Mouse (Mus musculus) WW6 (cell line): Measurements from ENCODE around the gene Wipf2.
"Not testable (repeated sequence)": the region's sequence is repeated elsewhere in the genome, so short reads cannot be mapped to it uniquely, and the experiment has no call there.

ENCODE experiments used
- DNase-seq: peaks from one replicate; pipeline ENCODE4 v3.0.0-alpha.2; 2013; ENCODE audit warnings: low read depth, low spot score

The Wipf2 gene

DNA sequence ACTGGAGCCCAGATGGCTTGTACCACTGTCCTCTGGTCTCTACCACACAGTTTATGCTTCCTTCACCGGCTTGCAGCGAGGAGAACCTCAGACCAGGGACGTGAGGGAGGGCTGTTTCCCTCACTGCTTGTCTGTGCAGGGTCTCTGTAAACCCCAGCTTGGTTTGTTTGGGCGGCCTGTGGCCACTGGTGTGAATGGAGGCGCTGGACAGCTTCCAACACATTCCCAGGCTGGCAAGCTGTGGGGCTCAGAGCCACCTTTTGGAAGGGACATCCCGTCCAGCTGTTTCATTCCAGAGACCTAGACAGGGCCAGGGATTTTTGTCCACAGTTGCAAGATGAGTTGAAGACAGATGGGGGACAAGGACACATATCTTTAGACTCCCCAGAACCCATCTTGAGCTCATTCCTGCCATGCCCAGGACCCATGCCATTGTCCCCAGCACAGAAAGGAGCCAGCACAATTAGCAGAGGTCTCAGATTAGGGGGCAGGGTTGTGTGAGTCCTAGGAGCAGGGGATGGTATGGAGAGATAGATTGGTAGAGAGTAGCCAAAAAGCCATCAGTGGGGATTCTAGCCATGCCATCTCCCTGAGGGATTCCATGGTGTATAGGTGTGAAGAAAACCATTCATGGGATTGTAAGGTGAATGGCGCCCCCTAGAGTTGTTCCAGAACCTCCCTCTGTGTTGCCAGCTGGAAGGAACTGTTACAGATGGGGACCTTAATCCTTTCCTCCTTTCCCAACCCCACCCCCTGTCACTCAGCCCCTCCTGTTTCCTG, 68.3 kb downstream of the Wipf2 start:
- no peak for DNase-seq

DNA sequence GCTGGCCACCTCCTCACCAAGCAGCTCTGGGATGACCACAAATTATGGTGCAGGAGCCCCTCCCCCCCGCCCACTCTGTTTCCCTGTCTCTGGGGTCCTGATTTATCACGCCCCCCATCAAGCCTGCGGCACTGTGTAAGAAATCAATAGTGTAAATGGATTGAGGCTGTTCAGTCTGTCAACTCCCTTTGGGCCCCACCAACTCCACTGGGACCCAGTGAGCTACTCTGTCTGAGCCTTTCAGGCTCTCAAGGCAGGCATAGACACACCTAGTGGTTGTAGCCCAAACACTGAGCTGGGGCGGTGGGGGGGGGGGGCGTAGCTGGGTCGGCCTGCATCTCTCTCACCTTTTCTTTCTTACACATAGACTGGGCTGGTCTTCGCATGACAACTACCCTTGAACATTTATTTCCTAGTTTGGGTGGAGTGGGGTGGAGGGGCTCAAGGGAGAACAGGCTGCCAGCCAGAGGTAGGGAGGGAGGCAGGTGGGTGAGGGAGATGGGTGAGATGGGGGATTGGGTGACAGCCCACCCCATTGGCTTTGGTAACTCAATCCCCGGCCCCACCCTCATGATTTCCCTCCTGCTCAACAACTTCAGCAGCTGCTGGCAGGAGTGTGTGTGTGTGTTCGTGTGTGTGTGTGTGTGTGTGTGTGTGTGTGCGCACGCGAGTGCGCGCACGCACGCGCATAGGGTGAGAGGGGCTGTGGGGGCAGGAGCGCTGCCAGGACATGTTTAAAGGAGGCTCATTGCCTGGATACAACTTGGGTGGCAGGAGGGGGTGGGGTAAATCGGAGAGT, 69.1 kb downstream of the Wipf2 start:
- DNase-seq: no peak

DNA sequence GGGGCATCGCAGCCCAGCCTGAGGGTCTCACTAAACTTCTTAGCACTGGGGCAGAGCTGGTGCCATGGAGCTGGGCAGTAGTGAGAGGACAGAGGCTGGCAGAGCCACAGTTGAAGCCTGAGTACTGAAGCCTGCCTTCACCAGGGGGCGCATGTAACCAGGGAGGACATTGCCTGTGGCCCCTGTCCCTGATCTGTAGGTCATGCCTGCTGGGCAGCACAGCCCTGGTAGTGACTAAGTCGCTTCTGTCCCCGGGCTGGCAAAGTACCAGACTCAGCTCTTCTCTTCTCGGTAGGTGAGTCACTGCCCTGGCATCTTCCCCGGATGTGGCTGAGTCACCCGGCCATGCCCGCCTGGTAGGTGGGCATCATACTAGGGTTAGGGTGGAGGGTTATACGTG, 69.7 kb downstream of the Wipf2 start:
- no peak for DNase-seq

DNA sequence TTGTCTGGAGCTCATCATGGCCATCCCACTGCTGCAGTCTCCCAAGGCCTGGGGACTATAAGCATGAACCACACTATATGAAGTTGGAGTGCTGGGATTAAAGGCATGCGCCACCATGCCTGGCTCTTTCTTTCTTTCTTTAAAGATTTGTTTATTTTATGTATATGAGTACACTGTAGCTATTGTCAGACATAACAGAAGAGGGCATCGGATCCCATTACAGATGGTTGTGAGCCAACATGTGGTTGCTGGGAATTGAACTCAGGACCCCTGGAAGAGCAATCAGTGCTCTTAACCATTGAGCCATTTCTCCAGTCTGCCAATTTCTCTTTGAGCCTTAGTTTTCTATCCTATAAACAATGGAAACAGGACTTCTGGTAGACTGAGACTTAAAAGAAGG, 70.4 kb downstream of the Wipf2 start:
- not testable (repeated sequence) for DNase-seq

DNA sequence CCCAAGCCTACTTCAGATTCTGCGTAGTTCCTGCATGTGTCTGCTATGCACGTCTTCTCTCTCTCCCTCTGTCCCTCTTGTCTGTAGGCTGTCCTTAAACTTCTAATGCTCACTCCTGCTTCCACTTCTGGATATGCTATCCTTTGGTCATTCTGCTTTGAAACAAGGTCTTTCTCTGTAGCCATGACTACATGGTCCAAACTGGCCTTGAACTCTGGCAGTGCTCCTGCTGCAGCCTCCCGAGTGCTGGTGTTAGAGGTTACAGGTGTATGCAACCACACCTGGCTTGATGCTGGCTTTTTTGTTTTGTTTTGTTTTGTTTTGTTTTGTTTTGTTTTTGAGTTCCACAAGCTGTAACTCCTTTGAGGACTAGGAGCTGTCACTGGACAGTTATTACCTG, 70.9 kb downstream of the Wipf2 start:
- DNase-seq: no peak

DNA sequence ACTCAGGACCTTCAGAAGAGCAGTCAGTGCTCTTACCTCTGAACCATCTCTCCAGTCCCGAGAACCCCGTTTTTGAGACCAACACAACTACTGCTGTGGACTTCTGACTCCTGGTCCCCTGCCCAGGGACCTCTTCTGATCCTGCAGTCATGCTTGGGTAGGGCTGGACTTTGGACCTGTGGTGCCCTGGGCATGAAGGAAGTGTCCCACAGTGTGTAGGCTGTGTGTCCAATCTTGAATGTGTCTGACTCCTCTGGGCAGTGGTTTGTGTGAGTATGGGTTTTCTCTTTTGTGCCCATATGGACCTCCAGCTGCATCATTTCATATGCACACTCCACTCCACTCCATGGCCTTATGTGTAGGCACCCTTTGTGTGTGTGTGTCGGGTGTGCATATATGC, 71.7 kb downstream of the Wipf2 start:
- DNase-seq: no peak

DNA sequence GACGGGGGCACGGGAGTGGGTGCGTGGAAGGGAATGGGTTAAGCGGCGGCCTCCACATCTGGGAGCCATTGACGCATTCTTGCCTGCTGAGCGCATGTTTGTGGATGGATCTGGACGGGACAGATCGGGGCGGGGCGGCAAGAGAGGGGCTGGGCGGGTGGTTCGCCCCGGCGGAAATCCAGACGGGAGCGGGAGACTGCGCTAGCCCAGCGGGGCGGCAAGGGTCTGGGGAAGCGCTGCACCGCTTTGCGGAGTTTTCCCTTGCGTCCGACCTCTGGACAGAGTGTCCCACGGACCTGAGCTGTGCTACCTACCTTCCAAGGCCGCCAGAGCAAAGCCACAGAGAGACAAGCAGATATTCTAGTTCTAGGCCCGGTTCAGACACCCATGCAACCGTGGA, 72.7 kb downstream of the Wipf2 start:
- no peak for DNase-seq

DNA sequence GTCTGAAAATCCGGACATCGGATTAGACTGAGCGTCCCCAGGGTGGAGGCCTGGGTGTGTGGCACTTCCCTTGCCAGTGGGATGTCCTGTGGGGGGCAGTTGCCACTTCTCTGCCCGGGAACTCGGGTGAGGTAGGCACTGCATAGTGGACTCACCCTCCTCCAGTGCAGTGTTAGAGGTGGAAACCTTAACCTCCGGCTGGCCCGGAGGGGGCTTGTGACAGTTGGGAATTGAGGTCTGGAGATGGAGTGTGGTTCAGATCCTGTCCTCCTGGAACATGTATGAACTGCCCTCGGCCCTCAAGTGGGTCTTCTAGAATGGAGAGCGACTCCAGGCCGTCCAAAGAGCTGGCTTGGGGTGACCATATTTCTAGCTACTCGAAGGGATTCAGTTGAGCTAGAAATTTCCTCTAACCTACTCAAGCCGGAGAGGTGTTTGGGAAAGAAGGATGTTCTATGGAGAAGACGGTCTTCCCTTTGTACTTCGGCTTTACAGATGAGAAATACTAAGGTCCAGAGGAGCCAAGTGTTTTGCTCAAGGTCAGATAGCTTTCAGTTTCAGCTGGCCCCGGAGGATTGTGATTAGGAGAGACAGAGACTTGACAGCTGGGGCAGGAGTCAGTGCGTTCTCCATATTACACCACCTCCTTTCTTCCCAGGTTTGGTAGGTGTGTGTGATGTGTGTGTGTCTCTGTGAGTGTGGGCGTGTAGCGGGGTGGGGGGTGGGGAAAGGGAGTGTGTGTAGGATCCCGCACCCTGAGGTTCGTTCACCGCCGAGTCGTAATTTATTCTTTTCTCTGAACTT, 73.4 kb downstream of the Wipf2 start:
- no peak for DNase-seq

DNA sequence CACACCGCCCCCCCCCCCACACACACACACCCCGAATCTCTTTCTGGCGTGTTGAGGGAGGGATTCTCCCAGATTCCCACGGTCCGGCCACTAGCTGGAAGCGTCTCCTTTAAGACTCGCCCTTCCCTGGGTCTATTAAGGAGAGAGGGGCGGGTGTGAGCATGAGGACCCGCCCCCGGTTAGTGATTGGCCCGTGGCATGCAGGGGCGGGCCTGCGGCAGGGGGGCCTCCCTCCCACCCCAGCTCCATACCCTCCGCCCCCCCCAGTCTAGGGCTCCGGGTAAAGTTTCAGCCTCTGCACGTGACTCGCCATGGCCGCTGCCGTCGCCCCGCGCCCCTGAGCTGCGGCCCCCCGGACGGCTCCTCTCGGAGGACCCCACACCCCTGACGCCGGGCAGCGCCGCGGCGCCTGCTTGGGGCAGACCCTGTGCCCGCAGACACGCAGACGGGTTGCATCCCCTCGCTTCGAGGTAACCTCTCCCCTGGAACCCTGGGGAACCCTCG, 74.0 kb downstream of the Wipf2 start:
- DNase-seq: no peak

DNA sequence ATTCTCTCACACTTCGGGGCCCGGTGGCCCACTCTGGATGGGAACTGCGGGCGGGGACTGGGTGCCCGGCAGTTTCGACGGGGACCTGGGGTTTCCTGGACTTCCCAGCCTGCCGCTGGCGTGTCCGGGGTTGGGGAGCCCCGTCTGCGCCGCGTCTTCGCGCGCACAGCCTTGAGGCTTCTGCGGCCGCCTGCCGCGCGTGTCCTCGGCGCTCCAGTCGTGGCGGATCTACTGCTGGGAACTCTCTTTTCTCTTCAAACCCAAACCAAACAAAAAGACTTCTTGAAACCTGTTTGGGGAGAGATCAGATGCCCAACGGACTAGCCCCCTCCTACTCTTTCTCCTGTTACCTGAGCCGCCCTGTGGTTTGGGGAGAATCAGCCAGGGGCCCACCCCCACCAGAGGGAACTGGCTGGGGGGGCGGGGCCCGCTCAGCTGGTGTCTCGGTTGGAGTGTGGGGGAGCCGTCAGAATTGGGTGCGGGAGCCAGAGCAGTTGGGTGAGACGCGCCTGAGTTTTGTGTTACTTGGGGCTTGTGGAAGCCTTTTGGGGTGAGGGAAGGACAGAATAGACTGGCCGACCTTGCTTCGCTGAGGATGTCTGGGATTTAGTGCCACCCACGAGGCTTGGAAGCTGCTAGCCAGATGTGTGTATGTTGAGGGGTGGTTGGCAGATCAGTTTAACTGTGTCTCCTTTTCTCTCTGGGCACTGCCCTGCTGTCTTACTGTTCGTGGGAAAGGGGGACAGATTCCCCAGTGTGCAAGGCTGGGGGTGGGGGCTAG, 74.7 kb downstream of the Wipf2 start:
- no peak for DNase-seq

DNA sequence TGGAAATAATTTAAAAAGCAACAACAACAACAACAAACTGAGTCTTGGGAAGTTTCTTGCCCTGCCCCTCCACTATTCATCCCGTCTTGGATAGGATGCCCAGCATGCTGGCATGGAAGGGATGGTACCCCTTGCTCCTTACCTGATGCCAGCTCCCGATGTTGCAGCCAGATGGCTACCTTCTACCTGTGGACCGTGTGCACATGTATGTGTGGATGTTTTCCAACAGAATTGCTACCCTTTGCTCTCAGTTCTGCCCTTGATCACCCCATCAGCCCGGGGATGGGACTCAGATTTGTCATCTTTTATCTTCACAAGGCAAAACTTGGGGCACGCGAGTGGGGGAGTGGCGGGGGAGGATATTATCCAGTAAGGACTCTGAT, 75.3 kb downstream of the Wipf2 start:
- no peak for DNase-seq

DNA sequence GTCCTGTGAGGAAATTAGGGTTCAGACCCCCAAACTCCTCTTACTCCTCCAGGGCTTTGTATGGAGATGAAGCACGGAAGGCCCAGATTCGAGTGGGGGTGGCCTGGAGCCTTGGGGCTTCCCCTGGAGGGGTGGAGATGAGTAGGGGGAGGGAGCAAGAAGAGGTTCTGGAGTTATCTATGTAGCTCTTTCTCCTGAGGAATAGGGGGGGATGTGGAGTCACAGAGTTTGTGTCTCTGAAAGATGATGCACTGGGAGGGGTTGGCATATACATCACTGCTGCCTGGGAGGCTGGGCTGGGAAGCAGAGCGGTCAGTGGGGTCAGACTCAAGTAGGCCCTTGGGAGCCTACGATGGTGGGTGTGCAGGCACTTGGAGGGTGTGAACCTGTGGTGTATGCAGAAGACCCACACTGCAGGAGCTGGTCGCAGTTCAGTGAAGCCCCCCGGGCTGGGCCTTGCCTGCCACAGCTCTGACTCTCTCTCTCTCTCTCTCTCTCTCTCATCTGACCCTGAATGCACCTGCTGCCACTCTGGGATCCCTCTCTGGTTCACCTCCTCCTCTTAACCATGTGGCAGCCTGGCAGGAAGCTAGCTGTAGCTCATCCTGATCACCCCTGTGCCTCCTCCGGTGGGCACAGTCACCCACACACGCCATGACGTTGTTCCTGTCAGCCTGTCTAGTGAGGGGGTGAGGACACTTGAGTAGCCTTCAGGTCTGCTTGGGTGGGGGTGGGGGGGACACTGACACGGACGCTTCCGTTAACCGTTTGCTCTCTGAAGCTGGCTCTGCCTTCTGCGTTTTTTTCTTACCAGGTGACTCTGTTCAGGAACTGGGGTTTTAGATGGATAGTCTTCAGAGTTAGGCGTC, 75.9 kb downstream of the Wipf2 start:
- no peak for DNase-seq

DNA sequence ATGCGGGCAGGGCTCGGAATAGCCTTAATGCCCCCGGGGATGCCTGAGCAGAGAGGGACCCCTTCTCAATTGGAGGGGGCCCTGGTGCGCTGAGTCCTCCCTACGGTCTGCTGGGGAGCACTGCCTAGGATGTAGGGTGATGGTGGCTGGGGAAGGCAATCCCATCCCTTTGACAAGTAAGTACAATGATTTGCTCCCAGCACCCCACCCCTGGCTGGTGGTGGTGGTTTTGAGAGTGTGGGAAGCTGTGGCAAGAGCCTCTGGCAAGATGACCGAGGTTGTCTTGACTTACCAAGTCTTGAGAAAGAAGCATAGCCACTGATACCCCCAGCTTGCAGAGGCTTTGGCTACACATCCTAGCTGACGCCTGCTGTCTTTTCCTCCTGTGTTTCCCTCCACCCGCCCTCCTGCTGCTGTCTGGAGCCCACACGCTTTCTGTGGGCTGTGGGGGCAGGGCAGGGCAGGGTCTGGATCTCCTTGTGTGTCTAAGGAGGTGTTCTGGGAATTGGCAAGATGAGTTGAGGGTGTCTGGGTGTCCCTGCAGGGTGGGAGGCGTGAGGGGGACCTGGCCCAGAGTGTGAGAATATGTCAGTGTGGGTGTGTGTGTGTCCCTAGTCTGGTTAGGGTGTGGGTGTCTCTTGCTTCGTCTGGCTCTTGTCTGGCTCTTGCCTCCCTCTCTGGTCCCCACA, 76.7 kb downstream of the Wipf2 start:
- DNase-seq: no peak

DNA sequence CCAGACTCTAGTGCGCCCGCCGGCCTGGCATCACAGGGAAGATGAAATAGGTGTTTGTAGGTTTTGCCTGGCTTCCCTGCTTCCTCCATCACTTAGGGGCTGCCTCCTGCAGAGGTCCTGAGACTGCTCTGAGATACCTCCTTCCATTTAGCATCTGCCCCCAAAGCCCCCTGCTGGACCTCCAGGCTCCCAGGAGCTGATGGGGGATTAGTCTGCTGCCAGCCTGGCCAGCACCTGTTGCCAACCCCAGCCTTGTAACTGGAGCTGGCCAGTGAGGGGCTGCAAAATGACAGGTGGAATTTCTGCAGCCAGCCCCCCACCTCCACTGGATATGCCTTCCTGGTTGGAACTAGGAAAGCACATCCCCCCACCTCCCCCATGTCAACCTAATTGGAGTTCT, 77.3 kb downstream of the Wipf2 start:
- no peak for DNase-seq

DNA sequence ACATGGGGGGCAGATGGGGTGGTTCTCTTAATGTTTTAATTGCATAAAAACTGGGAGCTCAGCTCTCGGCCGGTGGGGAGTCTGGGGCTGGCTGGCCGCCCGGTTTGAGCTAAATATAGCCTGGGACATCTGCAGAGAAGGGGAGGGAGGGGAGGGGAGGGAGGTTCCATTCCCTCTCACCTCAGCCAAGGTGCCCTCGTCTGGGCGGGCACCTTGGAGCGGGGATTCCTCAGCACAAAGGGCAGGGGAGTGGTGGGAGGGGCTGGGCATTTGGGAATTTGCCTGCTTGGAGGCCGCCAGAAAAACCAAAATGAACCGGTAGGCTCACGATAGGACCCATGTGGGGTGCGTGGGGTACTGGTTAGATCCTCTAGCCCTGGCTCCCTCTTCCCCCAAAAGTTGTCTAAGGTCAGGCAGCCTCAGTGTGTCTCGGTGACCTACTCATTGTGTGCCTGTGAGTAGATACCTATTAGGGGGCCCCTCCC, 77.9 kb downstream of the Wipf2 start:
- no peak for DNase-seq

DNA sequence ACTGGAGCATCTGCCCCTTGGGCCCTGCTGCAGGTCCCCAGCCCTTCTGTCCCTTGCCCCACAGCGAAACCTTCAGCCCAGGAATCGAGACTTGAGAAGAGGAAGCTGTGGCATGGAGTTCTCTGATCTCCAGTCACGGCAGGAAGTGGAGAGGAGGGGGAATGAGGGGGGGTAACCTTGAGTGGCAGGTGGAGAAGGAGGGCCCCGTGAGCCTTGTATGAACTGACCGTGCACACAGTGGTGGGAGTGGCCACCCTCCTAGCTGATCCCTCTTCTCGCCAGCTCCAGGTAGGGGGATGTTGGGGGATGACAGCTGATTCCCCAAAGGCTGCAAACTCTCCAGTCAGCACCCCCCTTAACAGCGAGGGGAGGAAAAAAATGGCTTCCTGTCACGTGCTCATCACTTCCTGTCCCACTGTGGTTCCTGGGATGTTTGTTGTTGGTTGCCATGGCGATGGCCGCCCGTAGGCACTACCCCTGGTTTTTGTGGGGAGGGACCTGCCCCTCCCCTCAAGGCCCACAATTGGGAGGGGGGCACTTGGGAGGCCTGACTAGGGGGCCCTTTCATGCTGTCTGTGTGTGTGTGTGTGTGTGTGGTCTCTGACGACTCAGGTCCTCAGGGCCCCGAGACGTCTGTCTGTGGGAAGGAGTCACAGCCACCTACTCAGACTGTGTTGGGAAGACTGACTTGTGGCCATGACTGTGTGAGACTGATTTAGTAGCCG, 78.5 kb downstream of the Wipf2 start:
- DNase-seq: no peak

DNA sequence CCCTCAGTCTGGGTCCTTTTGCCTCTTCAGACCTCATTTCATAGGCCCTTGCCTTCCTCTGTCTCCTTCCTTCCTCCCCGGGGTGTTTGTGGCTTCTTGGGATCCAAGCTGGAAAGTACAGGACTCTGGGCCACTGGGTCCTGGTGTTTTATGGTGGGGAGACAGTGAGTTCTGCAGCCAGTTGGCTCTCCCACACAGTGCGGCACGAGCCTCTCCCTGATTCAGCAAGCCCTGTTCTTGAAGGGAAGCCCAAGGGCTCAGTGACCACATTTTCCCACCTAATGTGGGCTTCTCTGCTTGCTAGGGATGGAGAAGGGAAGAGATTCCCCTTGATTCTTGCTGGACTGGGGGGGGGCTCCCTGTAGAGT, 79.1 kb downstream of the Wipf2 start:
- DNase-seq: no peak

DNA sequence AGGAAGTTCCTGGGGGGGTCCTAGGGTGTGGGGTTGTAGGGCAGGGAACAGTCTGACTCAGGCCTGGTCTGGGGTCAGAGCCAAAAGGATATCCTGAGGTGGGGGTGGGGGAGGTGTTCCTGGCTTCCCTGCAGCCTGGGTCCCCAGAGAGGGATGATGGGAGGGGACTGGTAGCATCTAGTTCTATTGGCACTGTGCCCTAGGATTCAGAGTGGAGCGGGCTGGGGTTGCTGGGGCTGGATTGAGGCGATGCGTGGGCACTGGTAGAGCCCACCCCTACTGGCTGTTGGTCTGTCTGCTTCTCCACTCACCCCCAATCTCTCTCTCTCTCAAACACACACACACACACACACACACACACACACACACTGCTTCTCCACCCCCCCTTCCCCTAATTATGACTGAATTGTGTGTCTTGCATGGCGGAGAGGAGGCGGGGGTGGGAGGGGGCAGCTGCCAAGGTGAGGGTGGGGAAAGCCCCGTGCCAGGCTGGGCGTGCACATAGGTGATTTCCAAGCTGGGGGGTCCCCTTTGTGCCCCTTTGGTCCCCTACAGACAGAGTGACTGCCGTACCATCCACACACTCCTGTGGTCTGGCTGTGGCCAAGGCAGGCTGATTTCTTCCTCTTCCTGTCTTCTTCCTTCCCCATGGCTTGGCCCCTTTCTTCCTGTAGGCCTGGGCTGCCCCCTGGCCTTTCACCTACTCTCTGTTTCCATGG, 79.6 kb downstream of the Wipf2 start:
- DNase-seq: no peak
